Mouse (Mus musculus): ENCODE data around the gene Tmem25. TPM values are rescaled to one million over a fixed set of nuclear protein-coding genes. Genes with fewer than 3 reads are reported as not detected.

The Tmem25 gene
- total and polyA plus RNA-seq, 3 experiments, result 0.25 to 1.5 (median 0.28) TPM

DNA sequence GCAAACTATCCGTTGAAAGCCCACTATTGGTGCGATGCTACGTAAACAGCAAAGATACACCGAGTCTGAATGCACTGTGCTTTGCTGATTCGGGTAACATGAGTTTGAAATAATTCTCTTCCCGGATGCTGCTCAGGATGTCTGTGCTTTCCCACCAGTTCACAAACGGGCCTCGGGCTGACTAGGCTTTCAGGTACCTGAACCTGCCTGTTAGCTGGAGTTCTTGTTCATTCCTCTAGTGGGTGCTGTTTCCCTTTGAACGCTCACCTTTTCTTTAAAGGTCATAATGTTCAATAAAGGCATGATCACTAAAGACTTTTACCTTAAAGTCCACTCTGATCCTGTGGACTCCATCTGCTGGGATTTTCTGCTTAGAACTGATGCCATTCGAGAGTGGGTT, 42.1 kb upstream of the Tmem25 start:
- DNase-seq (ENCODE audit: extremely low read depth), result peak; percentile 58
- Histone ChIP-seq H3K4me2 (ENCODE audit: insufficient read depth, low read depth, poor library complexity, severe bottlenecking) (no peak overlapping the region), H3K36me3 (replicated peaks in 1 of 2; ENCODE audit: control insufficient read depth in 1 of 2, insufficient read depth in 1 of 2, low read length in 1 of 2) (peaks cover 73 to 91% of the 10 kb centered on the region in 2 experiments), H3K4me3 (replicated peaks in 1 of 3; ENCODE audit: low read depth in 2 of 3, low read length in 2 of 3, poor library complexity in 1 of 3) (no peak overlapping the region), H3K9ac (ENCODE audit: insufficient read depth, low read depth) (no peak overlapping the region), H3K27ac (ENCODE audit: insufficient read depth, low read depth) (no peak overlapping the region), H3K4me1 (ENCODE audit: control insufficient read depth in 1 of 2, insufficient read depth in 2 of 2) (no peaks in the 10 kb centered on the region), H3K79me2 (replicated peaks; ENCODE audit: control insufficient read depth, extremely low read depth, insufficient read depth, poor library complexity, severe bottlenecking) (no peaks in the 10 kb centered on the region), H3K27me3 (replicated peaks) (no peaks in the 10 kb centered on the region), H3K9me3 (replicated peaks; ENCODE audit: low read length) (no peaks in the 10 kb centered on the region)
- dilution Hi-C loops (cut with MboI; ENCODE audit: extremely low pct_ligation_motif_present, extremely low pct_unique_long_range_greater_than_20kb, low sequenced_read_pairs) (no loop called here), in situ Hi-C loops (cut with MboI; ENCODE audit: low pct_ligation_motif_present, low pct_unique_long_range_greater_than_20kb, low sequenced_read_pairs) (no loop called here)
- TF ChIP-seq RAD21 (IDR thresholded peaks at IDR 0.05; ENCODE audit: low read depth, low read length) (peak; percentile 91), UBTF (IDR thresholded peaks at IDR 0.05; ENCODE audit: low read depth, low read length) (no peak), MAZ (IDR thresholded peaks at IDR 0.05; ENCODE audit: low read depth, low read length) (no peak), NELFE (IDR thresholded peaks at IDR 0.05; ENCODE audit: low read depth, low read length) (no peak), BHLHE40 (IDR thresholded peaks at IDR 0.05; ENCODE audit: low read depth, low read length) (no peak), HCFC1 (IDR thresholded peaks at IDR 0.05; ENCODE audit: low read depth, low read length) (no peak), CTCF (conservative IDR thresholded peaks at IDR 0.05 in 1 of 2, IDR thresholded peaks at IDR 0.05 in 1 of 2; ENCODE audit: low read depth in 2 of 2, low read length in 2 of 2) (peak; percentile 89 to 90), MAX (IDR thresholded peaks at IDR 0.05; ENCODE audit: low read length) (no peak), ETS1 (conservative IDR thresholded peaks at IDR 0.05; ENCODE audit: low read depth, low read length) (no peak), SMC3 (IDR thresholded peaks at IDR 0.05; ENCODE audit: low read depth, low read length) (peak; percentile 80), CHD2 (IDR thresholded peaks at IDR 0.05; ENCODE audit: low read length) (no peak), TBP (conservative IDR thresholded peaks at IDR 0.05; ENCODE audit: low read depth, low read length) (no peak), MEF2A (IDR thresholded peaks at IDR 0.05; ENCODE audit: borderline replicate concordance, low read depth, low read length) (no peak), USF1 (IDR thresholded peaks at IDR 0.05; ENCODE audit: low read depth, low read length) (no peak)

DNA sequence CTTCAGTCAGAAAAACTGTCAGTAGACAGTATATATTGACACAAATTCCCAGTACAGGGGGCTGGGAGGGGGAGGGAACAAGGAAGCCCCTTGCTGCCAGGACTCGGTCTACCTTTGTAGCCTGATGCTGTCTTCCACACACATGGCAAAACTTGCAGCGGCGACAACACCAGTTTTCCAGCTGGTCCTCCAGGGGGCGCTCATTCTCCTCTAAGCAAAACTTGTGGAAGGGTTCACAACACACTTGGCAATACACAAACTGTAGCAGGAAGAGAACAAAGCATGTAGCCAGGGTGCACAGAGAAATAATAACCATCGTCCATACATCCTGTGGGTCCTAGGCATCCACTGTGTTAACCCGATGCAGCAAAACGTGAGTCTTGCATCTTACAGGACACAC, 37.3 kb upstream of the Tmem25 start:
- Histone ChIP-seq H3K79me2 (replicated peaks; ENCODE audit: control insufficient read depth, extremely low read depth, insufficient read depth, poor library complexity, severe bottlenecking) (no peaks in the 10 kb centered on the region), H3K4me1 (ENCODE audit: control insufficient read depth in 1 of 2, insufficient read depth in 2 of 2) (no peaks in the 10 kb centered on the region; a peak in 1 of 4 replicates), H3K4me3 (replicated peaks in 1 of 3; ENCODE audit: low read depth in 2 of 3, low read length in 2 of 3, poor library complexity in 1 of 3) (no peak overlapping the region), H3K9ac (ENCODE audit: insufficient read depth, low read depth) (no peak overlapping the region), H3K27ac (ENCODE audit: insufficient read depth, low read depth) (no peak overlapping the region), H3K36me3 (replicated peaks in 1 of 2; ENCODE audit: control insufficient read depth in 1 of 2, insufficient read depth in 1 of 2, low read length in 1 of 2) (peaks cover 79 to 91% of the 10 kb centered on the region in 2 experiments), H3K4me2 (ENCODE audit: insufficient read depth, low read depth, poor library complexity, severe bottlenecking) (no peak overlapping the region), H3K9me3 (replicated peaks; ENCODE audit: low read length) (no peaks in the 10 kb centered on the region), H3K27me3 (replicated peaks) (no peaks in the 10 kb centered on the region)
- in situ Hi-C loops (cut with MboI; ENCODE audit: low pct_ligation_motif_present, low pct_unique_long_range_greater_than_20kb, low sequenced_read_pairs), result no loop called here
- DNase-seq (ENCODE audit: extremely low read depth), result peak; percentile 78
- TF ChIP-seq HCFC1 (IDR thresholded peaks at IDR 0.05; ENCODE audit: low read depth, low read length) (no peak), E2F4 (IDR thresholded peaks at IDR 0.05; ENCODE audit: insufficient replicate concordance, low read depth, low read length) (no peak), CTCF (conservative IDR thresholded peaks at IDR 0.05 in 1 of 2, IDR thresholded peaks at IDR 0.05 in 1 of 2; ENCODE audit: low read depth in 2 of 2, low read length in 2 of 2) (peak; percentile 80 to 87), ZKSCAN1 (IDR thresholded peaks at IDR 0.05; ENCODE audit: borderline replicate concordance, low read depth, low read length) (no peak), MEF2A (IDR thresholded peaks at IDR 0.05; ENCODE audit: borderline replicate concordance, low read depth, low read length) (no peak), MAZ (IDR thresholded peaks at IDR 0.05; ENCODE audit: low read depth, low read length) (no peak), POLR2AphosphoS2 (IDR thresholded peaks at IDR 0.05; ENCODE audit: low read depth, low read length) (no peak), UBTF (IDR thresholded peaks at IDR 0.05; ENCODE audit: low read depth, low read length) (no peak), ZNF384 (IDR thresholded peaks at IDR 0.05; ENCODE audit: low read depth, low read length) (no peak), SIN3A (IDR thresholded peaks at IDR 0.05; ENCODE audit: low read length) (no peak), ZMIZ1 (IDR thresholded peaks at IDR 0.05; ENCODE audit: low read depth, low read length) (no peak), MXI1 (IDR thresholded peaks at IDR 0.05; ENCODE audit: low read depth, low read length) (no peak), TBP (conservative IDR thresholded peaks at IDR 0.05; ENCODE audit: low read depth, low read length) (no peak), SMC3 (IDR thresholded peaks at IDR 0.05; ENCODE audit: low read depth, low read length) (peak; percentile 83), BHLHE40 (IDR thresholded peaks at IDR 0.05; ENCODE audit: low read depth, low read length) (no peak), RCOR1 (conservative IDR thresholded peaks at IDR 0.05; ENCODE audit: low read depth, low read length) (no peak), MAX (IDR thresholded peaks at IDR 0.05; ENCODE audit: low read length) (no peak), MYC (IDR thresholded peaks at IDR 0.05; ENCODE audit: low read depth, low read length) (no peak), CHD2 (IDR thresholded peaks at IDR 0.05; ENCODE audit: low read length) (no peak), RAD21 (IDR thresholded peaks at IDR 0.05; ENCODE audit: low read depth, low read length) (peak; percentile 73), JUN (IDR thresholded peaks at IDR 0.05; ENCODE audit: insufficient read depth, low read depth, low read length) (no peak), USF1 (IDR thresholded peaks at IDR 0.05; ENCODE audit: low read depth, low read length) (no peak)
- dilution Hi-C loops (cut with MboI; ENCODE audit: extremely low pct_ligation_motif_present, extremely low pct_unique_long_range_greater_than_20kb, low sequenced_read_pairs), result no loop called here

Data from CH12.LX (cell line).